32 mouse cellular contexts compared by ENCODE assay signal in genomic region chr10:108885769-108886168, GRCm38 (mm10).
"Had no signal": no experiment of that assay in that cellular context is flagged by ENCODE, and none has a peak within 500 bp of the region (broad histone marks: within the 10 kb centered on the region; RNA-seq: fewer than 3 reads in every experiment).

No protein-coding gene starts in this region.

- H3K4me3 ChIP-seq: left cerebral cortex, adult 2 months; limb, embryonic 10.5 days; limb, embryonic 12.5 days; limb, embryonic 13.5 days; limb, embryonic 15.5 days; liver, embryonic 12.5 days; liver, embryonic 13.5 days; liver, embryonic 15.5 days; lung, embryonic 15.5 days; megakaryocyte, embryonic 14.5 days; midbrain, embryonic 10.5 days; midbrain, embryonic 12.5 days; midbrain, embryonic 13.5 days; midbrain, embryonic 15.5 days; myocyte; neural tube, embryonic 12.5 days had no signal

- DNase-seq: left cerebral cortex, postnatal 4 days; liver; liver, embryonic 13.5 days; liver, postnatal 0 days; lung, adult 18-20 months; lung, adult 2 months; lung, embryonic 14.5 days; lung, postnatal 10 days; lung, postnatal 14 days; lung, postnatal 36 days; lung, postnatal 4 days; midbrain, embryonic 14.5 days had no signal

- H3K9ac ChIP-seq: limb, embryonic 12.5 days; limb, embryonic 13.5 days; limb, embryonic 15.5 days; liver, embryonic 12.5 days; liver, embryonic 13.5 days; liver, embryonic 14.5 days; liver, embryonic 15.5 days; liver, postnatal 0 days; lung, embryonic 14.5 days; lung, embryonic 15.5 days; midbrain, embryonic 12.5 days; midbrain, embryonic 13.5 days; midbrain, embryonic 15.5 days; neural tube, embryonic 12.5 days had no signal

- H3K9me3 ChIP-seq: limb, embryonic 10.5 days; limb, embryonic 12.5 days; limb, embryonic 13.5 days; limb, embryonic 15.5 days; liver, embryonic 12.5 days; liver, embryonic 13.5 days; liver, embryonic 15.5 days; lung, embryonic 15.5 days; midbrain, embryonic 10.5 days; midbrain, embryonic 12.5 days; midbrain, embryonic 13.5 days; midbrain, embryonic 15.5 days; neural tube, embryonic 12.5 days had no signal

- H3K36me3 ChIP-seq: limb, embryonic 10.5 days; limb, embryonic 12.5 days; limb, embryonic 13.5 days; limb, embryonic 15.5 days; liver, embryonic 12.5 days; liver, embryonic 13.5 days; liver, embryonic 15.5 days; lung, embryonic 15.5 days; midbrain, embryonic 10.5 days; midbrain, embryonic 12.5 days; midbrain, embryonic 13.5 days; midbrain, embryonic 15.5 days; neural tube, embryonic 12.5 days had no signal

- H3K27me3 ChIP-seq: limb, embryonic 12.5 days; limb, embryonic 13.5 days; limb, embryonic 15.5 days; liver, embryonic 12.5 days; liver, embryonic 13.5 days; liver, embryonic 15.5 days; lung, embryonic 15.5 days; megakaryocyte, embryonic 14.5 days; midbrain, embryonic 12.5 days; midbrain, embryonic 13.5 days; midbrain, embryonic 15.5 days; neural tube, embryonic 12.5 days had no signal

- ATAC-seq: liver, embryonic 12.5 days; liver, postnatal 0 days; lung, postnatal 0 days; midbrain, embryonic 13.5 days; midbrain, embryonic 15.5 days; midbrain, embryonic 16.5 days had no signal

- H3K4me2 ChIP-seq: limb, embryonic 12.5 days; limb, embryonic 13.5 days; limb, embryonic 15.5 days; liver, embryonic 12.5 days; liver, embryonic 13.5 days; liver, embryonic 15.5 days; lung, embryonic 14.5 days; lung, embryonic 15.5 days; midbrain, embryonic 11.5 days; midbrain, embryonic 12.5 days; midbrain, embryonic 13.5 days; midbrain, embryonic 15.5 days; neural tube, embryonic 12.5 days had no signal

- H3K27ac ChIP-seq: left cerebral cortex, adult 2 months; limb, embryonic 10.5 days; limb, embryonic 12.5 days; limb, embryonic 13.5 days; limb, embryonic 15.5 days; liver, embryonic 12.5 days; liver, embryonic 13.5 days; liver, embryonic 14.5 days; liver, embryonic 15.5 days; lung, embryonic 15.5 days; macrophage; midbrain, embryonic 10.5 days; midbrain, embryonic 12.5 days; midbrain, embryonic 13.5 days; midbrain, embryonic 15.5 days; neural tube, embryonic 12.5 days had no signal

- H3K4me1 ChIP-seq: limb, embryonic 10.5 days; limb, embryonic 12.5 days; limb, embryonic 13.5 days; limb, embryonic 15.5 days; liver, embryonic 12.5 days; liver, embryonic 13.5 days; liver, embryonic 15.5 days; lung, embryonic 15.5 days; megakaryocyte, embryonic 14.5 days; midbrain, embryonic 10.5 days; neural tube, embryonic 12.5 days had no signal
